Mouse (Mus musculus) small intestine, adult 2 months (tissue): ENCODE measurements around the gene Zfp853.

Experiments used
- CTCF ChIP-seq: fragments of 200-500 bp; IDR thresholded peaks from 2 replicates; pipeline ENCODE4 v1.5.1; 2012; ENCODE audit warnings: low read depth, mild to moderate bottlenecking, control low read depth, inconsistent platforms, low read length, moderate library complexity, mixed read lengths; ENCODE audit not compliant: insufficient replicate concordance, insufficient read length; ENCODE audit errors: extremely low read depth
- POLR2A ChIP-seq: fragments of 200-500 bp; IDR thresholded peaks from 2 replicates; pipeline ENCODE4 v1.6.1; 2012; ENCODE audit warnings: low read depth, mild to moderate bottlenecking, control low read depth, inconsistent platforms, low read length, moderate library complexity

- no peak for TF ChIP-seq CTCF
- no peak for TF ChIP-seq POLR2A
Measured at GRCm38 (mm10) chr5:143336559-143336958, 43.1 kb upstream of the Zfp853 start.
